Mouse (Mus musculus) limb, embryonic 10.5 days (tissue): ENCODE measurements around the gene Coa6. TPM values are rescaled to one million over a fixed set of nuclear protein-coding genes. Genes with fewer than 3 reads are reported as not detected.

ENCODE experiments used
- polyA plus RNA-seq: library from polyadenylated mRNA; unstranded; fragments of >200 nt; fragmentation: Nextera tagmentation; extraction: Ambion mirVana; gene quantifications from 2 replicates; pipeline ENCODE4 v1.2.1, GENCODE M21; 2016

Gene Coa6
- polyA plus RNA-seq, 1 experiment from 2014 or later, result 42.3 TPM

Other genes with a start within 250 kb of the Coa6 start
- 0.06 and 0.16 TPM in 2 replicates for gene Slc35f3, start 124.0 kb upstream of the Coa6 start, polyA plus RNA-seq
- gene Tarbp1, start 52.5 kb downstream of the Coa6 start, polyA plus RNA-seq, result 2.6 and 2.9 TPM in 2 replicates
- gene Irf2bp2, start 171.5 kb downstream of the Coa6 start, polyA plus RNA-seq, result 4.2 and 4.5 TPM in 2 replicates